Comparison of ENCODE assay signal across 8 mouse cellular contexts in genomic region chr11:70699722-70700556, GRCm38 (mm10). TPM values are rescaled to one million over a fixed set of nuclear protein-coding genes. Genes with fewer than 3 reads are reported as not detected.
DNase-seq lines count a peak whose midpoint lies in the region; ATAC-seq and TF ChIP-seq lines count a peak whose summit lies in the region.

Inca1 (minus strand) TSS chr11:70700155.
Kif1c (plus strand) TSS chr11:70700548.

- DNase-seq in gastrocnemius, postnatal 10 days = peak; percentile 98
- DNase-seq in induced T-regulatory cell, adult 2 months (ENCODE audit: low read depth) = peak; percentile 95
- peak; percentile 91 to 95 for DNase-seq in left cerebral cortex, postnatal 10 days (ENCODE audit: extremely low spot score in 1 of 2, low spot score in 2 of 2)
- DNase-seq in right cerebral cortex, postnatal 25 days = peak; percentile 95
- DNase-seq in urinary bladder, postnatal 4 days (ENCODE audit: low spot score in 2 of 2) = peak; percentile 94 to 96

- H3K4me1 ChIP-seq in cortical plate, adult 2 months (ENCODE audit: control insufficient read depth, insufficient read depth, low read length) = peaks cover 2% of the 10 kb centered on the region; the same call in 1 of the 2 replicates

- intact Hi-C loops in left cerebral cortex, postnatal 10 days (cut with DNase I) = loop anchor here (2.0 kb wide), 1 partner anchor 55 kb away; no protein-coding TSS in a partner anchor

- peak within 1 kb of the TSS; percentile 88 for H3K27ac ChIP-seq in cortical plate, adult 2 months (ENCODE audit: insufficient read depth, low read length)

- no peak for TF ChIP-seq CTCF in cortical plate, adult 2 months (IDR thresholded peaks at IDR 0.05; ENCODE audit: extremely low read depth, insufficient read depth, low read length)

- peak; percentile 95 for ATAC-seq in activated CD4-positive, CD25-positive, alpha-beta regulatory T cell, adult 4 months
- ATAC-seq in megakaryocyte-erythroid progenitor cell, adult 5-6 weeks (replicated peaks; ENCODE audit: low FRiP score, low TSS enrichment, poor library complexity, severe bottlenecking) = peak; percentile 98

- peak; percentile 92 for TF ChIP-seq POLR2A in cortical plate, adult 2 months (IDR thresholded peaks at IDR 0.05; ENCODE audit: extremely low read depth, insufficient read depth, low read length)

- peak within 1 kb of the TSS; percentile 84 for H3K4me3 ChIP-seq in cortical plate, adult 2 months (ENCODE audit: insufficient read depth, low read length)

RNA-seq across cellular contexts. Expression of gene Inca1, which starts in this region (rescaled TPM):
- polyA plus RNA-seq in activated CD4-positive, CD25-positive, alpha-beta regulatory T cell, adult 4 months (2017; shearing (Covaris generic)) = under 1 TPM in 1 of 2 experiments, not detected in 1; 0.63 TPM
- 4.8 and 5.2 TPM in 2 replicates for polyA plus RNA-seq in cortical plate, adult 2 months (2012; rRNA removed)
- 1 to 10 TPM; 1.6 to 2.5 TPM for total RNA-seq in gastrocnemius, postnatal 10 days (2021)
- 1 to 10 TPM; 1.2 to 2.0 TPM for total RNA-seq in left cerebral cortex, postnatal 10 days (2021)
- total RNA-seq in megakaryocyte-erythroid progenitor cell, adult 5-6 weeks (2014; fragmentation: Nextera tagmentation) = 0.69 TPM in 1 of 2 replicates, not detected in the other
- total RNA-seq in megakaryocyte-erythroid progenitor cell, adult 5-6 weeks (2017) = 0.42 TPM in 1 of 2 replicates, not detected in the other

RNA-seq across cellular contexts. Expression of gene Kif1c, which starts in this region (rescaled TPM):
- 1 to 10 TPM; 1.5 TPM for polyA plus RNA-seq in activated CD4-positive, CD25-positive, alpha-beta regulatory T cell, adult 4 months (2017; shearing (Covaris generic))
- 51.2 and 53.7 TPM in 2 replicates for polyA plus RNA-seq in cortical plate, adult 2 months (2012; rRNA removed)
- total RNA-seq in gastrocnemius, postnatal 10 days (2021) = 100 to 1,000 TPM; 195 to 205 TPM
- 10 to 100 TPM; 38.6 to 41.8 TPM for total RNA-seq in left cerebral cortex, postnatal 10 days (2021)
- total RNA-seq in megakaryocyte-erythroid progenitor cell, adult 5-6 weeks (2014; fragmentation: Nextera tagmentation) = 3.9 and 8.3 TPM in 2 replicates
- total RNA-seq in megakaryocyte-erythroid progenitor cell, adult 5-6 weeks (2017) = 5.4 and 13.2 TPM in 2 replicates

Comparison
In these comparisons a context has a peak if more than half of its experiments do, and no peak if none do; other contexts are left out.
1. Peak in every context shown above with its lines: DNase-seq, ATAC-seq, H3K4me3 ChIP-seq and H3K27ac ChIP-seq.
2. RNA of gene Kif1c (total RNA-seq): 195 to 205 TPM in gastrocnemius, postnatal 10 days; 38.6 to 41.8 TPM in left cerebral cortex, postnatal 10 days and 3.9 to 13.2 TPM in megakaryocyte-erythroid progenitor cell, adult 5-6 weeks; every median in the first group is over 4 times any median in the second.
3. RNA of gene Kif1c (polyA plus RNA-seq): 51.2 to 53.7 TPM in cortical plate, adult 2 months; 1.5 TPM in activated CD4-positive, CD25-positive, alpha-beta regulatory T cell, adult 4 months; every median in the first group is over 10 times any median in the second.